Mouse (Mus musculus): ENCODE measurements around the gene Ccnq. TPM values are rescaled to one million over a fixed set of nuclear protein-coding genes. Genes with fewer than 3 reads are reported as not detected.
"Not testable (repeated sequence)": the region's sequence is repeated elsewhere in the genome, so short reads cannot be mapped to it uniquely, and the experiment has no call there.

The Ccnq gene
- total RNA-seq, 2 experiments from 2014 or later, result 19.2 to 19.7 TPM

- DNase-seq (ENCODE audit: low spot score in 2 of 2), result peak; percentile 23 to 56
These were observed 12.8 kb upstream of the Ccnq start for GRCm38 (mm10) chr11:78764304-78764703.

DNA sequence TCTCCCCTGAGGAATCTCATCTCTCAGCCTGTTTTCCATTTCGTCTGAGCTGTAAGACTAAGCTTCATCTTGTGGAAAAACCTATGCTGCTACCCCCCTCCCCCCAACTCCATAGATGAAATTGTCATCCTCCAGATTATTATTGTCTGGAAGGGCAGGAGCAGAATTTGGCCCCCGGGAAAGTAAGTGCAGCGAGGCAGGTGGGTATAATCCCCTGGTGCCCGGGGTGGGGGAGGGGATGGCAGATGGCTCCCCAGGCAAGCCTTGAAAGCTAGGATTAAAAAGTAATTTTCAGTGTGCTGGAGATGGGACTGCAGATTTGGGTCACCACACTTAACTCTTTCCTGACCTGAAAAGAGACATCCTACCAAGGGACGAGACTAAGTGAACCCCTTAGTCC lies 10.7 kb upstream of the Ccnq start:
- DNase-seq (ENCODE audit: low spot score in 2 of 2), result no peak

- DNase-seq (ENCODE audit: low spot score in 2 of 2), result no peak
These were observed 9.6 kb upstream of the Ccnq start for GRCm38 (mm10) chr11:78761086-78761485.

GRCm38 (mm10) chr11:78755299-78755698 lies 3.8 kb upstream of the Ccnq start:
- no peak for DNase-seq (ENCODE audit: low spot score in 2 of 2)

- DNase-seq (ENCODE audit: low spot score in 2 of 2), result not testable (repeated sequence)
These were observed 2.6 kb upstream of the Ccnq start for GRCm38 (mm10) chr11:78754177-78754576.

DNA sequence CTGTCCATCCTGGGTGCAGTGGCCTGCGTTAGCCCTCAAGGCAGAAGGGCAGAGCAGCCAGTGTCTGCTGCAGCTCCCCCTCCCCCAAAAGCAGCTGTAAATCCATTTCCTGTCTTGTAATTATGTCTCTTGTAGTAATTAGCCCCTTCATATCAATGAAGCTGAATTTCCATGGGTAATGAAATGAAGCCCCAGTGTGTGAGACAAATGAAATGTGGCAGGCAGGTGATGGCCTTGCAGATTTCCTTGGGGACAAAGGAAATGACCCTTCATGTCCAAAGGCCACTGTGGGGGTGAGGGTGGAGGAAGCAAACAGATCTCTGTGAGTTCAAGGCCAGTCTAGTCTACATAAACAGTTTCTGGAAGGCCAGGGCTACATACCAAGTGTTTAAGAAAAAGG lies 1.7 kb upstream of the Ccnq start:
- no peak for DNase-seq (ENCODE audit: low spot score in 2 of 2)

GRCm38 (mm10) chr11:78751843-78752203 lies 294 bp upstream of the Ccnq start:
- DNase-seq (ENCODE audit: low spot score in 2 of 2), result no peak

- no peak for DNase-seq (ENCODE audit: low spot score in 2 of 2)
These were observed 5.3 kb downstream of the Ccnq start for GRCm38 (mm10) chr11:78746264-78746663.

DNA sequence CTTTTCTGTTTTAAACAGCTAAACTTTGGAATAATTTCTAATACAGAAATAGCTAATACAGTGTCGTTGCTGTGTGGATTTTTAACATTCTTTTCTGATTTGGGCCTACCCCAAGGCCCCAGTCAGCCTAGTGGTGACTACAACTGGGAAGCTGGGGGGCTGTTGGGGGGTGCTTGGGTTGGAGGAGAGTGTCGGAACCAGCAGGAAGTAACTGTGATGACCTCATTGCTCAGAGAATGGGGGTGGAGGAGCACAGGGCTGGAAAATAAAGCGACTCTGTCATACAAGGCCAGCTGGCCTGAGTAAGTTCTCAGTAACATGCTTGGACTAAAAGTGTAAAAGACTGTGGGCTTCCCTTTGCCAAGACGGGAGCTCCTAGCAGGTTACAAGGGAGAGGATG lies 6.1 kb downstream of the Ccnq start:
- no peak for DNase-seq (ENCODE audit: low spot score in 2 of 2)

GRCm38 (mm10) chr11:78742461-78742860 lies 9.1 kb downstream of the Ccnq start:
- DNase-seq (ENCODE audit: low spot score in 2 of 2), result no peak

DNA sequence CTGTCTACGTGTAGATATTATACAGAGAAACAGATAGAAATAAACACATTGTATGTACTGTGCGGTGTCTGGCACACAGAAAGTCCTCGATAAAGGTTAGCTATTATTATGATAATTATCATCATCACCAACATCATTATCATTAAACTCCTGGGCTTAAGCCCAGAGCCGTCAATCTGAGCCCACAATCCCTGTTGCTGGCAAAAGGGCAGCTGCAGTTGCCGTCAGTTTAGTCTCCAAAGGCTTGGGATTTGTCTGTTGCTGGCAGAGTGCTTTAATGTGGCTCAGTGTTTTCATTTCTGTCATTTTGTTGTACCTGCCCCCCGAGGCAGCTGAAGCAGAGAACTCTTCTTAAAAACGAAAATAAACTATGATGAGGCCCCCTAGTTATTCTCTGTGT lies 9.6 kb downstream of the Ccnq start:
- no peak for DNase-seq (ENCODE audit: low spot score in 2 of 2)

DNA sequence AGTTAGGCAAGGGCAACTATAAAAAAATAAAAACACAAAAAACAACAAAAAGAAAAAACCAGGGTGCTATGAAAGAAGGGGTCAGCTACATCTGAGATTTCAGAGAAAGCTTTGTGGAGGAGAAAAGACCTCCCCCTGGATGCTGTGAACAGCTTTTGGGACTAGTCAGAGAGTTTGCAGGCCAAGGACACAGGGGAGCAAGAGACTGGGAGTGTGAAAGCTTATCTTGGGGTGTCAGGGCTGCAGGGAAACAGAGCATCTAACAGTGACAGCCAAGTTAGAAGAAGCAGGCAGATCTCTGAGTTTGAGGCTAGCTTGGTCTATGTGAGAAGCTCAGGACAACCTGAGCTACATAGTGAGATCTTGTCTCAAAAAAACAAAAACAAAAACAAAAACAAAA lies 12.2 kb downstream of the Ccnq start:
- DNase-seq (ENCODE audit: low spot score in 2 of 2), result no peak

DNA sequence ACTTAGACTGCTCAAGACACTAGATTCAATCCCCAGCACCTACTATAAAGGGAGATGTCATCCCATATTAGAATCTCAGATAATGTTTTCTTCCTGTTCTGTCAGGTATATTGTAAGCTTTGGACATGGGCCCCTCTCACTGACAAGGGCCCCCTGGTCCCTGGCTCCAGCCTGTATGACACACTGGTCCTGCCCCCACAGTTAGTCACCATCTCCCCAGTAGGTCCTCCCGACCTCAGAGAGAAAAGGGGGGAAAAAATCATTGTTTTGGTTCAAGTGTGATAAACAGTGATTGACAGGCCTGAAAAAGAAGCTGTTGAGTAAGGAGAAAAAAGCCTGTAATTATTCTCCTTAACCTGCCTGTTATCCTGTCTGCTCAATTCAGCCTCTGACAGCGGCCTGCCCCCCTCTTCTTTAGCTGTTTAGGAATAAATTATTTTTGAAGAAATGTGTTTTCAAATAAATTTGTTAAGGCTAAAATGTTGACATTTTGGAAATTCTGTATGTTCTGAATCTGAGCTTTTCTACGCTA lies 14.6 kb downstream of the Ccnq start:
- no peak for DNase-seq (ENCODE audit: low spot score in 2 of 2)

DNA sequence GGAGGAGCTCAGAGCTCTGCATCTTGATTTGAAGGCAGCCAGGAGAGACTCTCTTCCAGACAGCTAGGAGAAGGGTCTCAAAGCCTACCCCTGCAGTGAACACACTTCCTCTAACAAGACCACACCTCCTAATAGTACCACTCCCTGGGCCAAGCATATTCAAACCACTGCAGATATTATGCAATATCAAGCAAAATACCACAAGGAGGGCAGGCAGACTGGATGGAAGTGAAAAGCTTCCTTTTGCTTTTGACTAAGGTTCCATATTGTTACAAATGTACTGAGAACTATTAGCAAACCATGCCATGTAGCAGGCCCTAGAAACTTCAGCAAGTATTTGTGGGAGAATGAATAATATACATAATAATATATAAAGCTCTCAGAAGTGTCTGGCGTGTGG lies 16.4 kb downstream of the Ccnq start:
- DNase-seq (ENCODE audit: low spot score in 2 of 2), result no peak

DNA sequence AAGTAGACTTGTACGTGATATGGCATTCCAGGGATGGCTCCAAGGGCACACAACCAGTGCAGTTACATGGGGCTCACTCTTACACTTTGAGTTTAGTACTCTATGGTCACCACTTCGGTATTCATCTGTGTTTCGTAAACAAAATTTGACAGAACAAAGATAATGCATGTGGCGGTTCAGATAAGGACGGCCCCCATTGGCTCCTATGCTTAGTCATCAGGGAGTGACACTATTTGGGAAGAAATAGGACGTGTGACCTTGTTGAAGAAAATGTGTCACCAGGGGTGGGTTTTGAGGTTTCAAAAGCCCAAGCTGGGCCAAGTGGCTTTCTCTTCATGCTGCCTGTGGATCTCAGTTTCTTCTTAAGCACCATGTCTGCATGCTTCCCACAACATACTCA lies 18.9 kb downstream of the Ccnq start:
- DNase-seq (ENCODE audit: low spot score in 2 of 2), result no peak

GRCm38 (mm10) chr11:78730902-78731301 lies 20.6 kb downstream of the Ccnq start:
- DNase-seq (ENCODE audit: low spot score in 2 of 2), result no peak

DNA sequence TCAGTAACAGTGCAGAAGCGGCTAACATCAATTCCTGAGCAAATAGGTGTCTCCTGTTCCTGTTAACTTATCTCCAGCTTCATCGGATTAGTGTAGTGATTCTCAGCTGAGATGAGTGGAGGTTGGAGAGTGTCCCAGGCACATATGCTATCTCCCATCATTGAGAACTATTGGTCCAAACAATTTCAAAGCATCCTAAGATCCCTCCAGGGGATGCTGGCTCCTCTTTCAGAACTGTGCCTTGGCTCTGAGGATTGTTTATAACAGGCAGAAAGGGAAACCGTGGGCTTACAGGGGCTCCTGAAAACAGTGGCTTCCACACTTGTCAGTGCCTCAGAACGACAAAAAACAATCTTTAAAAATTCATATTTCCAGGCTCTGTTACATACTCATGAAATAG lies 23.5 kb downstream of the Ccnq start:
- DNase-seq (ENCODE audit: low spot score in 2 of 2), result no peak

- peak in 1 of 2 experiments; percentile 34 for DNase-seq (ENCODE audit: low spot score in 2 of 2)
These were observed 25.2 kb downstream of the Ccnq start for GRCm38 (mm10) chr11:78726366-78726765.

DNA sequence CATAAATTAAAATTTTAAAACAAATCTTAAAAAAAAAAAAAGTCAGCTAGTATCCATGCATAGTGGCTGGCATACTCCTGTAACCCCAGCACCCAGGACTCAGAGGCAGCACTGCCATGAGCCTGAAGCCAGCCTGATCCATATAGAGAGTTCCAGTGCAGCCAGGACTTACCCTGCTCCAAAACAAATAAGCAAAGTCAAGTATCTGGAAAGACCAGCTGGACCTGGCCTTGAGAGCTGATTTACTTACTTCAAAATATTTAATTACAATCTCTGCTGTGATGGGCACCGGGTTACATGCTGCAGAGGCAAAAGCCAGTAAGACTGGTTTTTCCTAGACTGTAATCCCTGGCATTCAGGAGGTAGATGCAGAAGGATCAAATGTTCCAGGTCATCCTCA lies 26.7 kb downstream of the Ccnq start:
- no peak for DNase-seq (ENCODE audit: low spot score in 2 of 2)

DNA sequence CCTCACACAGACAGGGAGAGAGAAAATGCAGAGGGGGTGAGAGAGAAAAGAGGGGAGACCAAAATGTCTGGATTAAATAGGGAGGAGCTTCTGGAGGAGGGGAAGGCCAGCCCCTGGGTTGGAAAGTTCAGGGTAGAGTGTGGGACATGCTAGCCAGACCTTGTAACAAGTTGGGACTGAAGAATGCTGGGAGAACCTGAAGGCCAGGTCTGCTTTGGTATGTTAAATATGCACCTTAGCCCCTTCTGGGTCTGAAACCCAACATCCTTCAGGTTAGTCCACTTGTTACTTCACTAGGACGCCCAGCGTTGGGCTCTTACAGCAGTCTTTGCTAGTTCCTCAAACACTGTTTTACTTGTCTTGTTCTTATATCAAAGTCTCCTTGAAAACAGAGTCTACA lies 30.1 kb downstream of the Ccnq start:
- no peak for DNase-seq (ENCODE audit: low spot score in 2 of 2)

DNA sequence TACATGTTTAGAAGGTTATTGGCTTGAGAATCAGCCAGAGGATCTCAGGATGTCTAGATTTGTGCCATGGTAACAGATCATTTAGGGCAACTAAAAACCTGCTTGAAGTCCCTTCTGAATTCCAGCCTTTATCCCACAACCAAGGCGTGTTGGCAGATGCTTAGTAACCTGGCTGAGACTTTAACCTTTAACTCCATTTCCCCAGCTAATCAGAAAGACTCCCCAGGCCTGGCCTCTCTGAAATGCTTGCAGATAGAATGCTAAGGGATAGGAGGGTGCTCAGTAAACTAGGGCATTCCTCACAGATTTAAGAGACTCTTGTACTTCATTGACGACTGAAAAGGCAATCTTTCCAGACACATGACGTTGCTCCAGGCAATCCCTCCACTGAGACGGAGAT lies 33.9 kb downstream of the Ccnq start:
- no peak for DNase-seq (ENCODE audit: low spot score in 2 of 2)

DNA sequence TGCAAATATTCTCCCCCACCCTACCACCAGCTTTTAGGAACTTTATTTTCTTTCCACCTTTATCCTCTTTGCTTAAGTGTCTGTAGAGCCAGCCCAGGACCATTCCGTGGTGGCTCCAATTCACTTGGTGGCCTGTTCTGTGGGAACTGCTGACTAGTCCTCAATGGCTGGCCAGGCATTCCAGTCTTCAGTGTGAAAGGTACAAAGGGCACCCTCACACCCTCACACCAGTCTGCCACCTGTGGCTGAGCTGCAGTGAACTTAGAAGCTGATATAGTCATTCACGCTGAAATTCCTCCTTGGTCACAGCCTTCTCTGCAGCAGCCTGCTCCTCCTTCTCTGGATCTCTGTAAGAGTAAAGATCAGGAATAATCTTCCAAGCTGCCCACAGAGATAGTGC lies 42.9 kb downstream of the Ccnq start:
- no peak for DNase-seq (ENCODE audit: low spot score in 2 of 2)

GRCm38 (mm10) chr11:78706026-78706425 lies 45.5 kb downstream of the Ccnq start:
- DNase-seq (ENCODE audit: low spot score in 2 of 2), result no peak

GRCm38 (mm10) chr11:78703085-78703484 lies 48.4 kb downstream of the Ccnq start:
- no peak for DNase-seq (ENCODE audit: low spot score in 2 of 2)
